Mouse (Mus musculus) cerebellum, adult 9-11 months (tissue): ENCODE data around the gene Mif.
"Not testable (repeated sequence)": the region's sequence is repeated elsewhere in the genome, so short reads cannot be mapped to it uniquely, and the experiment has no call there.

Experiments
- DNase-seq: peaks from one replicate; pipeline ENCODE4 v3.0.0; 2022

Mif gene

DNA sequence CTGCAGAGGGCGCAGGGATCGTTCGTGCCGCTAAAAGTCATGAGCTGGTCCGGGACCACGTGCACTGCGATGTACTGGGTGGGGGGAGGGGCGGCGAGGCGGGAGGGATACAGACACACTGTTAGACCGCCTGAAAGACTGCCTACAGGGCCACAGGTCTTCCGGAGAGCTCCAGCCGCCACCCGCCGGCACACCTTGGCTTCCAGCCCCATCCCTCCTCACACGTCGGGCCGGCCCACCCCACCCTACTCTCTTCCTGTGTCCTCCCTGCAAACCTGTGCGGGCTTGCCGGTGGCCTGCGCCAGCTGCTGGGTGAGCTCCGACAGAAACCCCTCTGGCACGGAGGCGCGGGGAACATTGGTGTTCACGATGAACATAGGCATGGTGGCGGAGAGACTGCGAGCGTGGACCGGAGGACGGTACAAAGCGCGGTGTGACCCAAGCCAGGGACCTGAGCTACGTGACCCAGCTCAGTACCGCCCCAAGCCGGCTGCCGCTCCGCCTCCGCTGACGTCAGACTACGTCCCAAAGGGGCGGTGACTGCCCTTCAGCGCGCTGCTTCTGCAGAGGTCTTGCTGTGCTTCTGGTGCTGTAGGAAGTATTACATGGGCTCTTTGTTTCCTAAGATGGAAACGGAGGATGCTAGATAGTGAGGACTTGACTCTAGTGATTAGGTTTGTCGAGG lies at the start of gene Mif:
Gene Mif (minus strand): TSS at position 455 of the 685 bp plus-strand sequence.
- peak; percentile 89 for DNase-seq

DNA sequence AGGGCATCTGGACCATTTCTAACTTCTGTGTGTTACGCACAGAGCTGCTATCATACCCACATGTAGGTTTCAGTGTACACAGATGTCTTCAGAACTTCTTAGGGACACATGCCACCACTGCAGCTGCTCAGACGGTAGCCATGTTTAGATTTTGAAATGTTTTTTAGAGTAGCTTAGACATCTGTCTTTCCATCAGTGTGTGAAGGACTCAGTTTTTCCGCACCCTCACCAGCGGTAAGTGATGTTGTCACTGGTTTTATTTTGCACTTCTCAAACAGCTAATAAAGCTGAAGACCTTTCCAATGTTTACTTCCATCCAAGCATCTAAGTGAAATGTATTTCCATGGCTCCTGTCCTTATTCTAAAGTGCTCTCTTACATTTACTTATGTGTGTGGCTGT lies 46.8 kb upstream of the Mif start:
- DNase-seq = no peak

DNA sequence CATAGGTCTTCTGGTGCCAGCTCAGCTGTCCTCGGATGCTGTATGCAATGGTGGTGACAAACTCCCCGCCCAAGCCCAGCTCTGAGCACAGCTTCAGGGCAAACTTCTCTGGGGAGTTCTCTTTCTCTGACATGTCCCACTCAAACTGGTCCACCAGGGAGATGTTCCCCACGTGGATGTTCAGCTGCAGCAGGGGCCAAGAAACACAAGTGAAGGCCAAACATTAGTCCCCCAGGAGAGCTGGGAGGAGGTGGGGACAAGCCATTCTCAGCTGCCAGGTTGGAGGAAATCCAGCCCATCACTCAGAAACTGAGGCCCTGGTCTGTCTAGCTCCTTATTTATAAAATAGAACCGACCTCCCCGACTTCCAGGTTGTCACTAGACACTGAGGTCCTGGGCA lies 44.4 kb upstream of the Mif start:
- DNase-seq = no peak

DNA sequence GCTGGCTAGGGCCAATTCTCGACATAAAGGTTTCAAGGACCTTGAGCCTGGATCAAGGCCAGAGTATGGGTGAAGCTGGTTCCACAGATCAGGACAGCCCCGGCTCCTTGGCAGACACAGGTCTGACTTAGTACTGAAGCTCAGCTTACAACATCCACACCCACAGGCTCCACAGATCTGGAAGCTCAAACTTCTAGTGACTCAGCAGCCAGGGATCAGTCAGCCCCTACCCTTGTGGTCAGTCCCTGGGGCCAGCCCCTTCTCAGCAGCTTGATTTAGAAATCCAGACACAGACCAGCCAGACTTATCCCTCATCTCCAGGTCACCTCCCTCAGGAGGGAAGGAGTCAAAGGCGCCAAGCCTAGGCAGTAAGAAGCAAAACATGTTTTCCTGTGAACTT lies 38.8 kb upstream of the Mif start:
- no peak for DNase-seq

- DNase-seq = no peak
These were observed 38.1 kb upstream of the Mif start for GRCm38 (mm10) chr10:75898039-75898564.

DNA sequence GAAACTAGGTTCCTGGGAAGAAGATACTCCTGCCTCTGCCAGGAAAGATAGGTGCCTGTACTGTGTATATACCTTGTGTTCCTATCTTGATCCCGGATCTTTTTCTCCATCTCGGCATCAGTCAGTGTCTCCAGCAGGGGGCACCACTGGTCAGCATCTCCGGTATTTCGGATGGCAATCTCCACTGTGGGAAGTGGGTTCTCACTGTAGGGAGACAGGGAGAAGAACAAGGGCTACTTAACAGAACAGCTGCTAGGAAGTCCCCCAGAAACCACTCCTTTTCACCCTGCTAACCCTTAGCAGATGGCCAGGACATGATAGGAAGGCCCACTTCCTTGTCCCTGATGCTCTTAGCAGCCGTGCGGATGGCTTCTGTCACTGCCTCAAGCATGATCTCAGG lies 37.3 kb upstream of the Mif start:
- peak; percentile 71 for DNase-seq

- no peak for DNase-seq
These were observed 36.2 kb upstream of the Mif start for GRCm38 (mm10) chr10:75896208-75896607.

DNA sequence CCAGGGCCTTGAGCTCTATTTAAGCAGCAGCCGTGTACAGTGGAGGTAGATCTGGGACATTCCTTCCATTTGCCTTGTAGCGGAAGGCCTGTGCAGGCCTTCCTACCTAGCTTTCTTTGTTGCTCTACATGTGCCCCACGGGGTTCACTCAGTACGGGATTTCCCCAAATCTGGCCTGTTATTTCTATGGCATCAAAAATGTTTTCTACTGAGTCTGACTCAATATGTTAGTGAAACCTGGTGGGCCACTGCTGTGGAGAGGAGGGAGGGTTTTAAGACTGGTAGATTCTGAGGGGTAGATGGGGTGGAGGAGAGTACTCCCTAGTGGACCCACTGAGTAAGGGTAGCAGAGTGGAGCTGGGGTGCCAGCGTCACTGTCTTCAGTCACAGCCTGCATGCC lies 35.7 kb upstream of the Mif start:
- DNase-seq = no peak

- DNase-seq = no peak
These were observed 34.6 kb upstream of the Mif start for GRCm38 (mm10) chr10:75894601-75895000.

DNA sequence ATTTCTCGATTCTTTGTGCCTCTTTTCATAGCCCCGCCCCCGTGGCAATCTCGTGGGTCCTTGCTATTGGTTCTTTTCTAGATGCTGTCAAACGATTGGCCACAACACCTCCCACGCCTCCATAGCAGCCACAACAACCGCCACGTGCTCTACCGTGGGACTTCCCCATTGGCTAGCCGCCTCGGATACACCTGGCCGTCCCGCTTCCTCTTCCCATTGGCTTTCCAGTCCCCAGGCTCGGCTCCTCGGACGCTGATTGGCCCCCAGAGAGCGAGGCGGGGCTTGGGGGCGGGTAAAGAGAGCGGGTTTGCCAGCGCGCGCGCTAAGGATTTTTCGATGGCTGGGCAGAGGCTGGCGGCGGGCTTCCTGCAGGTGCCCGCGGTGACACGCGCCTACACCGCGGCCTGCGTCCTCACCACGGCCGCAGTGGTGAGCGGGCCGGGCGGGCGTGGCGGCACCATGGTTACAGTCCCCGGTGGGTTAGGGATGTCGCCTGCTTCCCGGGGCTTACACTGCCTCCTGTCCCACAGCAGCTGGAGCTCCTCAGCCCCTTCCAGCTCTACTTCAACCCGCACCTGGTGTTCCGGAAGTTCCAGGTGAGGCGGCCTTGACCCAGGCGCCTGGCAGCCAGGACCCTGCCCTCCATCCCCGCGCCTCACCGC lies 33.2 kb upstream of the Mif start, which contains the start of gene Derl3:
Gene Derl3 (plus strand): TSS at position 325 of the 662 bp plus-strand sequence.
- DNase-seq = peak; percentile 99

DNA sequence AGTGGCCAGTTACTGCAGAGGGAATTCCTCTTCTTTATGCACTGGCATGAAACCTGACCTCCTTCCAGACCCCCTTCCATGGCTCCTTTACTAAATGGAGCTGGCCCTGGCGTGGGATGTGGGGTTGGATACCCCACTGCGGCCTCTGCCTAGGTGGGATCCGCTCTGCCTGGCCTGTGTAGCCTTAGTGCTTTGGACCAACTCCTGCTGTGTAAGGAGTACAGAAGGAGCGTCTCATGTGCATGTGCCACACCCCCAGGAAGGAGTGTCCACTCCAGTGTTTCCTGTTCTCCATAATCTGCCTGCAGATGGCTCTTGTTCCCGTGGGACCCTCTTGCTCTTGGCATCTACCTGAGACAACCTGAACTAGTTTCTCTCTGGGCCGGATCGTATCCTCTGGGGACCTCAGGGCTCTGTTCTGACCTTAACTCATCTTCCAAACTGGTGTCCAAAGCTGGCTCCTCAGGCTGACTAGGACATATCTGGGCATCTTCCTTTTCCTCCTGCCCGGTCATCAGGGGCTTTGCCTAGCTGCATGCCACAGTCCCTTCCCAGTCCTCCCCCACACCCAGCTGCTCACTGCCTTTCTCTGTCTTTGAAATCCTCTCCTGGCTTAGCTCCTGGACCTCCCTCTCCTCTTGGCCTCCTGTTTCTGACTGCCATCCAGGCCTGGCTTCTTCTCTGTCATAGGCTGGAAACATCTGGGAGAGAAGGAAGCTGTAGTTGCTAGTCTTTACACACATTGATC lies 29.5 kb upstream of the Mif start:
- DNase-seq = no peak

DNA sequence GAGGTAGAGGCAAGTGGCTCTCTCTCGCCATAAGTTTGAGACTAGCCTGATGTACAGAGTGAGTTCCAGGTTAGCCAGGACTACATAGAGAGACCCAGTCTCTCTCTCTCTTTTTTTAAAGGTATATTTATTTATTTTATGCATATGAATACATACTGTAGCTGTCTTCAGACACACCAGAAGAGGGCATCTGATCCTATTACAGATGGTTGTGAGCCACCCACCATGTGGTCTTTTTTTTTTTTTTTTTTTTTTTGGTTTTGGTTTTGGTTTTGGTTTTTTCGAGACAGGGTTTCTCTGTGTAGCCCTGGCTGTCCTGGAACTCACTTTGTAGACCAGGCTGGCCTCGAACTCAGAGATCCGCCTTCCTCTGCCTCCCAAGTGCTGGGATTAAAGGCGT lies 27.5 kb upstream of the Mif start:
- DNase-seq = not testable (repeated sequence)

GRCm38 (mm10) chr10:75884742-75885141 lies 24.7 kb upstream of the Mif start:
- DNase-seq = no peak

DNA sequence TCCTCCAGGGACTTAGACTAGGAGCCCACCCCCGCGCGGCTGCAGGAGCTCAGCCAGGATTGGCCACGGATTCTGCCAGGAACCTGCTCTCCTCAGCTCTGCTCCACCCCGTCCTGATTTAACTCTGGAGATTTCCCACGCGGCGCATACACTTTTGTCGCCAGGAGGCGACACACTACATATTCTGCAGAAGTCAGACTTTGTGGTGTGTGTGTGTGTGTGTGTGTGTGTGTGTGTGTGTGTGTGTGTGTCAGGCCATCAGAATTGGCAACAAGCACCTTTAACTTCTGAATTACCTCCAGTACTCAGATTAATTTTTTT lies 23.2 kb upstream of the Mif start:
- peak; percentile 83 for DNase-seq

- no peak for DNase-seq
These were observed 22.6 kb upstream of the Mif start for GRCm38 (mm10) chr10:75882433-75883231.

GRCm38 (mm10) chr10:75881578-75882432 lies 21.8 kb upstream of the Mif start:
- DNase-seq = no peak

DNA sequence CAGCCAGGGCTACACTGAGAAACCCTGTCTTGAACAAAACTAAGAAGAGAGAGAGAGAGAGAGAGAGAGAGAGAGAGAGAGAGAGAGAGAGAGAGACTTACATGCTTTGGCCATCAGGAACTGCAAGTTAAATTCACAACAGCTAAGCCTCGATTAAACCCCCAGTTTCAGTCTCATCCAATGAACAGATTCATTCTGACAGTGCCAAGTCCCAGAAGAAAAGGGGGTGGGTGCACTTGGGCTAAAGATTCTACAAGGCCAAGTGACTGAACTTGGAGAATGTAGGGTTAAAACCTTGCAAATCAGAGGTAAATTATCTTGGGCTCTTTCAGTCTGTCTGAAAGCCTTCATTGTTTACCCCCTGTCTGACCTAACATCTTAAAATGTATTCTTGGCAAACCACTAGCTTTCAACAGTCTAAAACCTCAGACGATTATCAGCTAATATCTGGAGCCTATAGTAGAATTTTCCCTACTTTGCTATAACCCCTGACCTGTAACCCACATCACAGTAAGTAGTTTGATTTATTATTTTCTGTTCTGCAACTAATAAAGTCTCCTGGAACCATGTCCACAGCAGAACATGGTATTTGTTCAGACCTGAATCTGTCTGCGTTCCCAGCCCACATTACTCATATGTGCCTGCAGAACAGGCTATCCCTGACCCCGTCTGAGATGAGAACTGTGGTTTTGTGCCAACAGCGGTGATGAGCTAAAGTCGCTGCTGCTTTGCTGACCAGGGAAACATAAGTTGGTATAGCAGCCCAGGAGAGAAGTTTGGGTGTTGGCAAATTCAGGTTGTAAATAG lies 20.9 kb upstream of the Mif start:
- DNase-seq = no peak

DNA sequence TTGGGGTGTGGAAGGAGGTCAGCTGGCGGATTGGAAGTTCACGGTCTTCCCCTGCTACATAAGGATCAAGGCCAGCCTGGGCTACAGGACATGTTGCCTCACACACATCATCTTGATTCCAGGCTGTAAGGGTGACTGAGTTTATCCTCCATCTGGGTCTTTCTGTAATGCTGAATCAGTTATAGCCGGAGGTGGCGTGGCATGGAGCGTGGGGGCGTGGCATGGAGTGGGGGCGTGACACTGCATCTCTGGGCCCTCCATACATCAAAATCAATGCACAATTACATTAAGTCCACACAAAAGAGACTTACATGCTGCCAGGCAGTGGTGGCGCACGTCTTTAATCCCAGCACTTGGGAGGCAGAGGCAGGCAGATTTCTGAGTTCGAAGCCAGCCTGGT lies 20.3 kb upstream of the Mif start:
- no peak for DNase-seq

DNA sequence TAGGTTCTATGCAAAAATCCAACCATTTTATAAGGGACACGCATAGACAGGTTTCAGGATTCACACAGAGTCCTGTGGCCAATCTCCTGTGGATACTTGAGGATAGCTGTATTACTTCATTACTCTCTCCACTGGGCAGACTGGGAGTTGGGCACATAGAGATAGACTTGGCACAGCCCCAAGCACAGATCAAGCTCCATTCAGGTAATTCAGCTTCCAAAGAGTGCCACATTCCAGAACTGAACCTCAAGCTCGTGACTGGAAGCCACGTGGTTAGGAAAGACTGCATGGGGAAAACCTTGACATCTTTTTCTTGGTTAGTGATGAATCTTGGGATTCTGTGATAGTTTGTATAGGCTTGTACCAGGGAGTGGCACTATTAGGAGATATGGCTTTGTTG lies 18.8 kb upstream of the Mif start:
- no peak for DNase-seq

GRCm38 (mm10) chr10:75873543-75874170 lies 13.6 kb upstream of the Mif start:
- peak; percentile 79 for DNase-seq
